Mouse (Mus musculus) kidney, adult 2 months (tissue): Measurements from ENCODE around the gene Fev. TPM values are rescaled to one million over a fixed set of nuclear protein-coding genes. Genes with fewer than 3 reads are reported as not detected.

Source experiments
- DNase-seq: peaks from one replicate; pipeline ENCODE4 v3.0.0; 2021
- H3K27ac ChIP-seq: fragments of 200-500 bp; 2 replicates; pipeline ENCODE4 v1.5.1; 2012; ENCODE audit warnings: low read depth, low read length, control low read depth, inconsistent platforms; ENCODE audit not compliant: insufficient read depth
- H3K27me3 ChIP-seq: fragments of 200-500 bp; replicated peaks from 2 replicates; pipeline ENCODE4 v1.6.1; 2012; ENCODE audit warnings: mild to moderate bottlenecking, moderate library complexity, low read length, inconsistent platforms; ENCODE audit not compliant: control insufficient read depth, insufficient read depth
- H3K36me3 ChIP-seq: fragments of 200-500 bp; 2 replicates; pipeline ENCODE4 v1.6.1; 2012; ENCODE audit warnings: mild to moderate bottlenecking, moderate library complexity, low read length, inconsistent platforms; ENCODE audit not compliant: control insufficient read depth, insufficient read depth
- H3K4me1 ChIP-seq: fragments of 200-500 bp; 2 replicates; pipeline ENCODE4 v1.6.1; 2011; ENCODE audit warnings: low read length; ENCODE audit not compliant: control insufficient read depth, insufficient read depth
- H3K4me3 ChIP-seq: fragments of 200-500 bp; 2 replicates; pipeline ENCODE4 v1.5.1; 2011; ENCODE audit warnings: mild to moderate bottlenecking, low read depth, low read length, control low read depth; ENCODE audit not compliant: insufficient read depth
- CTCF ChIP-seq: fragments of 200-500 bp; conservative IDR thresholded peaks from 2 replicates; pipeline ENCODE4 v1.5.1; 2011; ENCODE audit warnings: low read depth, mild to moderate bottlenecking, control low read depth, low read length, moderate library complexity, mixed read lengths; ENCODE audit not compliant: insufficient read depth, insufficient read length
- POLR2A ChIP-seq: fragments of 200-500 bp; IDR thresholded peaks from one replicate; pipeline ENCODE4 v1.6.1; 2011; ENCODE audit warnings: low read depth, low read length, control low read depth
- WGBS: fragments of 180-500 bp; shearing (Covaris S2); methylation state at CpG from one replicate; pipeline ENCODE4 v1.1.7; 2018; 5-methylcytosine and 5-hydroxymethylcytosine counted together
- polyA plus RNA-seq: library from polyadenylated mRNA; depleted of rRNA; stranded (reverse); fragments of >200 nt; gene quantifications from 2 replicates; pipeline ENCODE4 v1.2.3, GENCODE M21; 2012

The Fev gene
- polyA plus RNA-seq, 1 experiment, result not detected

GRCm38 (mm10) chr1:74891513-74891912, 6.3 kb upstream of the Fev start:
- TF ChIP-seq POLR2A, result no peak
- TF ChIP-seq CTCF, result no peak
- Histone ChIP-seq H3K27ac (no peak overlapping the region), H3K27me3 (no peaks in the 10 kb centered on the region; the same call in 1 of the 2 replicates), H3K4me3 (no peak overlapping the region), H3K36me3 (no peaks in the 10 kb centered on the region), H3K4me1 (no peaks in the 10 kb centered on the region)
- no peak for DNase-seq
- WGBS, result 2% methylated on average over 8 of the region's 8 CpGs

DNA sequence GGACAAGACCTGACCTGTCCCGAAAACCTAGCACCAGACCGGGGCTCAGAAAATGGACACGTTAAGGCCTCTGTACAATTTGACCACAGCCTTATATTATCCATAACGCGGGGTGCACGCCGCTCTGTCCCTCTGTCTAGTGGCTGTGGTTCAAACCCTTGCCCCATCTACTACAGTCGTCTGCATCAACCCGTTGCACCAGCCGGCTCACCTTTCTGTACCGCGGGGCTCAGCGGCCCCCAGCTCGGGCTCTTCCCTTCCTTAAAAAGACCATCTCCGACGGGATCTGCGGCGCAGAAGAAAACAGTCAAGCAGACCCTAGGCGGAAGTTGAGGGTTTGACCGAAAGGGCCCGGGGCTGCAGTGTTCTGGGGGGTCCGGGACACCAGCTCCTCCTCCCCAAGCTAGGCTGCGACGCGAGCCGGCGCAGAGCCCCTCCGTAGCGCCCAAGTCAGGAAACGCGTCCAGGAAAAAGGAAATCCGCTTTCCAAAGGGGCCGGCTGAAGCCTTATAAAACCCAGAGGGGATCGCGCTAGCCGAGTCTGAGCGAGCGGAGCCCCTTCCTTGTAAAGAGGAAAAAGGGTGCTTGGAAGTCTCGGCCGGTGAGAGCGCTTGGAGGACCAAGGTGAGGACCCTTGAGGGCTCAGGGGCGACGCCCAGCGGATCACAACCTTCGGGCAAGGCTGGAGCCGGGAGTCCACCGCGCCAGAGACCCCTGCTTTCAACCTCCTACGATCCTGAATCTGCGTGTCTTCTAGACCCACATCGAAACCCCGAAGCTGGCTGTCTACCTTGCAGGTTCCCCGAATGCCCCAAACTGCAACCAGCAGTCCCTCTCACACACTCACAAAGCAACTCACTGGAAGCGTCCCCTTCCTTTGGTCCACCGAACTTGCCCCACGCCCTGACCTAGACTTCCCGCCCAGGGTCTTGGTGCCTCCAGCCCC, 750 bp downstream of the Fev start:
- H3K36me3 ChIP-seq, result no peaks in the 10 kb centered on the region
- TF ChIP-seq POLR2A, result no peak
- TF ChIP-seq CTCF, result no peak
- DNase-seq, result no peak
- no peak overlapping the region; the same call in 1 of the 2 replicates for H3K4me3 ChIP-seq
- H3K27ac ChIP-seq, result no peak overlapping the region
- peaks cover 10% of the 10 kb centered on the region for H3K27me3 ChIP-seq
- H3K4me1 ChIP-seq, result no peaks in the 10 kb centered on the region
- 2% methylated on average over 57 of the region's 57 CpGs for WGBS

DNA sequence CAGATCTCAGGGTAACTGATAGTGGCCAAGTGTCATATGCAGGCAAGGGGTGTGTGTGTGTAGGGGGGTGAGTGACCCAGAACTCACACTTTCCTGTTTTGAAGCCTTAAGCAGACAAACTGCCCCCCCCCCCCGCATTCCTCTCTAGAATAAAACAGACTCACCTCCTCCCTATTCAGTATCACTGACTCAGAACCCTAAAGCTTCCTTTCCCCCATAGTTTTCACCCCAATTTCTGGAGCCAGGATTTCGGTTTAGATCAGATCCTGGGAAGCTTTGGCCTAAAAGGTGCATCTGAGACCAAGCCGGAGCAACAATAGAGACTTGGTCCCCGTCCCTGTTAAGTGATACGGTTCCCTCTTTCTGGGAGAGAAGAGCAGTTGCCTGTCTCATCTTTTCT, 1.8 kb downstream of the Fev start:
- H3K4me3 ChIP-seq, result no peak overlapping the region
- H3K4me1 ChIP-seq, result no peaks in the 10 kb centered on the region
- H3K27ac ChIP-seq, result no peak overlapping the region
- 30% methylated on average over 5 of the region's 5 CpGs for WGBS
- H3K36me3 ChIP-seq, result no peaks in the 10 kb centered on the region
- peaks cover 10% of the 10 kb centered on the region for H3K27me3 ChIP-seq
- no peak for DNase-seq
- TF ChIP-seq POLR2A (no peak), CTCF (no peak)

GRCm38 (mm10) chr1:74882828-74883227, 2.4 kb downstream of the Fev start:
- H3K27me3 ChIP-seq, result peaks cover 10% of the 10 kb centered on the region
- no peak overlapping the region for H3K27ac ChIP-seq
- DNase-seq, result no peak
- H3K4me3 ChIP-seq, result no peak overlapping the region
- TF ChIP-seq POLR2A, result no peak
- TF ChIP-seq CTCF, result no peak
- no peaks in the 10 kb centered on the region for H3K36me3 ChIP-seq
- 9% methylated on average over 8 of the region's 8 CpGs for WGBS
- no peaks in the 10 kb centered on the region for H3K4me1 ChIP-seq

- peak; percentile 15 for DNase-seq
- Histone ChIP-seq H3K27me3 (peaks cover 10% of the 10 kb centered on the region), H3K27ac (no peak overlapping the region), H3K4me3 (peak overlapping the region; percentile 27; the same call in 1 of the 2 replicates), H3K36me3 (no peaks in the 10 kb centered on the region), H3K4me1 (no peaks in the 10 kb centered on the region)
- no peak for TF ChIP-seq CTCF
- no peak for TF ChIP-seq POLR2A
- 2% methylated on average over 74 of the region's 74 CpGs for WGBS
Observed at GRCm38 (mm10) chr1:74882055-74882734, 3.0 kb downstream of the Fev start.

GRCm38 (mm10) chr1:74880785-74881360, 4.3 kb downstream of the Fev start:
- DNase-seq, result peak; percentile 79
- H3K27me3 ChIP-seq, result peaks cover 10% of the 10 kb centered on the region
- 4% methylated on average over 18 of the region's 18 CpGs for WGBS
- H3K36me3 ChIP-seq, result no peaks in the 10 kb centered on the region
- TF ChIP-seq CTCF (peak; percentile 85), POLR2A (no peak)
- H3K4me3 ChIP-seq, result no peak overlapping the region
- no peaks in the 10 kb centered on the region for H3K4me1 ChIP-seq
- H3K27ac ChIP-seq, result no peak overlapping the region
